Mouse (Mus musculus) hindbrain, embryonic 12.5 days (tissue): ENCODE results near the gene Aak1. TPM values are rescaled to one million over a fixed set of nuclear protein-coding genes. Genes with fewer than 3 reads are reported as not detected.

Experiments used
- ATAC-seq: fragments of 200-750 bp; cut with Nextera tagmentation; 2 replicates; pipeline ENCODE4 v1.8.0; 2017; ENCODE audit warnings: moderate TSS enrichment; ENCODE audit not compliant: low FRiP score
- H3K27ac ChIP-seq: fragments of 300-500 bp; sonication (generic); 2 replicates; pipeline ENCODE4 v1.5.1; 2016; ENCODE audit warnings: mild to moderate bottlenecking
- H3K27me3 ChIP-seq: fragments of 300-500 bp; sonication (generic); 2 replicates; pipeline ENCODE4 v1.6.1; 2016; ENCODE audit warnings: mild to moderate bottlenecking
- H3K36me3 ChIP-seq: fragments of 300-500 bp; sonication (generic); 2 replicates; pipeline ENCODE4 v1.6.1; 2016; ENCODE audit warnings: mild to moderate bottlenecking
- H3K4me1 ChIP-seq: fragments of 300-500 bp; sonication (generic); 2 replicates; pipeline ENCODE4 v1.6.1; 2016
- H3K4me2 ChIP-seq: fragments of 300-500 bp; sonication (generic); replicated peaks from 2 replicates; pipeline ENCODE4 v1.6.1; 2016; ENCODE audit warnings: mild to moderate bottlenecking
- H3K4me3 ChIP-seq: fragments of 300-500 bp; sonication (generic); 2 replicates; pipeline ENCODE4 v1.5.1; 2016; ENCODE audit warnings: mild to moderate bottlenecking
- H3K9ac ChIP-seq: fragments of 300-500 bp; sonication (generic); 2 replicates; pipeline ENCODE4 v1.6.1; 2016; ENCODE audit warnings: mild to moderate bottlenecking, moderate library complexity
- H3K9me3 ChIP-seq: fragments of 300-500 bp; sonication (generic); replicated peaks from 2 replicates; pipeline ENCODE4 v1.6.1; 2016; ENCODE audit warnings: mild to moderate bottlenecking
- WGBS: fragments of 180-500 bp; shearing (Covaris S2); methylation state at CpG from one replicate; pipeline ENCODE4 v1.1.7; 2016; 5-methylcytosine and 5-hydroxymethylcytosine counted together
- polyA plus RNA-seq: library from polyadenylated mRNA; unstranded; fragments of >200 nt; fragmentation: Nextera tagmentation; extraction: Ambion mirVana; gene quantifications from 2 replicates; pipeline ENCODE4 v1.2.1, GENCODE M21; 2016

Gene Aak1
- polyA plus RNA-seq, 1 experiment from 2014 or later = 37.0 TPM

DNA sequence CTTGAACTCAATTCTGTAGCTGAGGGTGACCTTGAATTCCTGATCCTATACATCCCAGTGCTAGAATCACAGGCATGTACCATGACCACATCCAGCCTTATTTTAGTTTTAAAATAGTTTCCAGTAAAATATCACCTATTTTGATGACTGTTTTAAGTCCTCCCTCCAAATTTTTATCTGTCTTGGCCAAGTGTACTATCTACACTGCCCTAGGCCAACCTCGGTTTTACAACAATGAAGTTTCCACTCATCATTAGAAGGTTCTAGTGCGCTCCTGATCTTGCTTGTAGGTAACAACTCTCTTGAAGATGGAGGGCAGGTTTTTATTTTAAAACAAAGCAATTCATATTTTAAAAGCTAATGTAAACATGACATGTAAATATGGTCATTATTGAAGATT lies 57.9 kb downstream of the Aak1 start:
- Histone ChIP-seq H3K4me2 (no peak overlapping the region), H3K4me3 (no peak overlapping the region), H3K9me3 (no peaks in the 10 kb centered on the region), H3K9ac (no peak overlapping the region), H3K27me3 (no peaks in the 10 kb centered on the region), H3K36me3 (no peaks in the 10 kb centered on the region), H3K4me1 (0 out of 2 replicates have a peak, but pooled peaks cover 3% of the 10 kb centered on the region), H3K27ac (no peak overlapping the region)
- no peak for ATAC-seq
- 90% methylated on average over 2 of the region's 2 CpGs for whole genome bisulfite sequencing

- no peaks in the 10 kb centered on the region for H3K4me1 ChIP-seq
- 74% methylated on average over 5 of the region's 5 CpGs for WGBS
- no peak overlapping the region for H3K4me3 ChIP-seq
- no peaks in the 10 kb centered on the region for H3K27me3 ChIP-seq
- no peaks in the 10 kb centered on the region for H3K9me3 ChIP-seq
- H3K4me2 ChIP-seq = no peak overlapping the region
- ATAC-seq = no peak
- no peak overlapping the region for H3K27ac ChIP-seq
- no peaks in the 10 kb centered on the region for H3K36me3 ChIP-seq
- H3K9ac ChIP-seq = no peak overlapping the region
Observed at GRCm38 (mm10) chr6:86908561-86909150, 59.3 kb downstream of the Aak1 start.

- Histone ChIP-seq H3K4me3 (no peak overlapping the region), H3K4me1 (no peaks in the 10 kb centered on the region), H3K27ac (no peak overlapping the region), H3K9ac (no peak overlapping the region), H3K27me3 (no peaks in the 10 kb centered on the region), H3K36me3 (no peaks in the 10 kb centered on the region), H3K9me3 (no peaks in the 10 kb centered on the region), H3K4me2 (no peak overlapping the region)
- no peak for ATAC-seq
- 89% methylated on average over 7 of the region's 7 CpGs for WGBS
Observed at GRCm38 (mm10) chr6:86909881-86910280, 60.6 kb downstream of the Aak1 start.

DNA sequence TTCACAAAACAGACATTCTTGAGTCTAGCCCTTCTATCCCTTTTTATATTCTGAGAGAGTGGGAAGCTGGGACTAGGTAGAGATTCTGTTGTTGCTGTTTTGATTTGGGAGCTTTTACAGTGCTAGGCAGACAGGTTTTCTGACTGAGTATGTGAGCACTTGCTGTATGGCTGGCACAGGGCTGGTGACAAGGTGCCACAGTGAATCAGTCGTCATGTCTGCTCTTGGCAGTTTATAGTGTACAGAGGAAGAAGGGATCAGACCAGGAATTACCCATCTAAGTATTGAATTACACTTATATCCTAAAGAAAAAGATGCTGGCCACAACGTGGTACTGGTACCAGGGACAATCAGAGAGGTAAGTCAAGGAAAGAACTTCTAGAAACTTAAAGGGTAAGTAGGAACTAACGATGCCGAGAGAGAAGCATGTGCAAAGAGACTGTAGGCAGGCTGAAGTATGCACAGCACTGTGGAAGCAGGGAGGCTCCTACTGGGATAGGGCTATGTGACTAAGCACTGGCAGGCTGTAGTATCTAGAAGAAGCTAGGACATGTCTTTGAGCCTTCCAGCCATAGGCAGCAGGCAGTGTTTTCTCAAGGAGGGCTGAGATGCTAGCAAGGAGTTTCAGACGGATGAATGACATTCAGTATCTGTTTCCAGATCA lies 67.0 kb downstream of the Aak1 start:
- no peaks in the 10 kb centered on the region for H3K27me3 ChIP-seq
- H3K4me2 ChIP-seq = no peak overlapping the region
- WGBS = 85% methylated on average over 5 of the region's 5 CpGs
- H3K4me1 ChIP-seq = no peaks in the 10 kb centered on the region
- no peak overlapping the region for H3K27ac ChIP-seq
- H3K4me3 ChIP-seq = no peak overlapping the region
- H3K9me3 ChIP-seq = no peaks in the 10 kb centered on the region
- H3K9ac ChIP-seq = no peak overlapping the region
- no peaks in the 10 kb centered on the region for H3K36me3 ChIP-seq
- ATAC-seq = no peak

DNA sequence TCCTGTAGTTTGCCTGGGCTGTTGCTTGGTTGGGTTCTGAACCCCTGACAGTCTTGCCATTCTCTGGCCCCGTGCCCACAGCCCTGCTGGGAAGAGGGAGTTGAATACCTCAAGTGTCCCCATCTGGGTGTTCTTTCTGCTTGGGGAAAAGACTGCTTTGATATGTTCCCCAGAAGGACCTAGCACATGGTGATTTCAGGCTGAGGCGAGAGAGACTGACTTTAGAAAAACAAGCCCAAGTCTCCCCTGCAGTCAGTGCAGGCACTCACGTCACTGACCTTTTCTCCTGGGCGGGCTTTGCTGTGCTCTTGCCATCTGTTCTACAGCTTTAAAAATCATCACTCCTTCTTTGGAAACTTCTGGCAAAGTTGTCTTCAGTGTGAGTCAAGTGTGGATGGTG lies 67.9 kb downstream of the Aak1 start:
- H3K4me3 ChIP-seq = no peak overlapping the region
- ATAC-seq = no peak
- WGBS = 76% methylated on average over 4 of the region's 4 CpGs

DNA sequence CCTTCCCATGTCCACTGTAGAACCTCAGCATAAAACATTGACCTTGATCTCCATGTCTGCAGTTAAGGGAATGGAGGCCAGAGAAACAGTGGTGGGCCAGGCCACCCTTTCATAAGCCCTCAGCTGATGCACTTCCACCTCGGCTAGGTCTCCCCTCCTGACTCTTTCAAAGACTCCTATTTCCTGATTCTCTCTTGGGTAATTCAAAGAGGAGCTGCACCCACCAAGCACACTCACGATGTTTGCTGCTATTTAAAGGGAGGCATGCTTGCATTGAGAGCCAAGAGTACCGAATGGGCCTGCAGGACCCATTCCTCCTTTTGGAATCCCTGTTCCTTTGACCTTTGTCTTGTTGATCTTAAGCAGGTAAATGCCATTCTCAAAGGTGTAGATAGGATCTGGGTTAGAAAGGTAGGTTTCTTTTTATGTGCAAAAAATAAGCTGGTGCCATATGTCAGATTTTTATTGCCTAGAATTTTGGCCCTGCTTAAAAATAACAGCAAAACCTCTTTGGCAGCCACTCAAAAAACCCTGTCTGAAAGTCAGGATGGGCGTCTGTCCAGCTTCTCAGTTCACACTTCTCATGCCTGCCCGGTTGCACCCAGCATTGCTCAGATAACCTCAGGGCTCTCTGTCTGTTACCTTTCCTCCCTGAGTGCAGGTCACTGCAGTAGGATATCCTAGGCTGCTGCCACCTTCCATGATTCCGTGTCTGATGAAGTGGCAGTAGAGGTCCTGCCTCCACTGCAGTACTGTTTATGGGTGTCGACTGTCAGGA lies 68.9 kb downstream of the Aak1 start:
- 83% methylated on average over 7 of the region's 7 CpGs for WGBS
- no peak for ATAC-seq

More for the DNA sequence above, 67.9 kb downstream of the Aak1 start:
- Histone ChIP-seq H3K9ac (no peak overlapping the region), H3K27ac (no peak overlapping the region), H3K4me2 (no peak overlapping the region), H3K36me3 (no peaks in the 10 kb centered on the region), H3K27me3 (no peaks in the 10 kb centered on the region), H3K4me1 (no peaks in the 10 kb centered on the region; the same call in 1 of the 2 replicates), H3K9me3 (no peaks in the 10 kb centered on the region)

DNA sequence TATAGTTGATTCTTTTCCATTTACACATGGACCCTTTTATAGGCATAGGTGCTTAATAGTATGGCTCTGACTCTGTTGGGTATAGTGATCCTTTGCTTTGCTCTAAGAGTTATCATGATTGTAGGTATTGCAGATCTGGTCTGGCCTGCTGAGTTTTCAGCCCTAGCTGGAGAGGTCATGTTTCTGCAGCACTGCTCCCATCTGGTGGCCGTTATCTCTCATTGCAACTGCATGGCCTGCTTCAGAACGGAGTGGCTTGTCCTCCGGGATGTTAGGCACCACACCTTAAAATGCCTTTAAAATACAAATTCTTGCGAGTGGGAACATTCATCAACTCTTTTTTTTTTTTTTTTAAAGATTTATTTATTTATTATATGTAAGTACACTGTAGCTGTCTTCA lies 72.6 kb downstream of the Aak1 start:
- Histone ChIP-seq H3K36me3 (peaks cover 9% of the 10 kb centered on the region; the same call in 1 of the 2 replicates), H3K4me3 (no peak overlapping the region), H3K27me3 (no peaks in the 10 kb centered on the region), H3K4me1 (no peaks in the 10 kb centered on the region; the same call in 1 of the 2 replicates), H3K27ac (no peak overlapping the region), H3K9me3 (no peaks in the 10 kb centered on the region), H3K9ac (no peak overlapping the region), H3K4me2 (no peak overlapping the region)
- WGBS = 26% methylated on average over 4 of the region's 4 CpGs
- ATAC-seq = 0 out of 2 replicates have a peak, but pooled peaks have one; percentile 40

More for the DNA sequence above, 68.9 kb downstream of the Aak1 start:
- Histone ChIP-seq H3K9me3 (no peaks in the 10 kb centered on the region), H3K4me1 (no peaks in the 10 kb centered on the region; the same call in 1 of the 2 replicates), H3K27ac (no peak overlapping the region), H3K27me3 (no peaks in the 10 kb centered on the region), H3K36me3 (no peaks in the 10 kb centered on the region), H3K4me2 (no peak overlapping the region), H3K4me3 (no peak overlapping the region), H3K9ac (no peak overlapping the region)

DNA sequence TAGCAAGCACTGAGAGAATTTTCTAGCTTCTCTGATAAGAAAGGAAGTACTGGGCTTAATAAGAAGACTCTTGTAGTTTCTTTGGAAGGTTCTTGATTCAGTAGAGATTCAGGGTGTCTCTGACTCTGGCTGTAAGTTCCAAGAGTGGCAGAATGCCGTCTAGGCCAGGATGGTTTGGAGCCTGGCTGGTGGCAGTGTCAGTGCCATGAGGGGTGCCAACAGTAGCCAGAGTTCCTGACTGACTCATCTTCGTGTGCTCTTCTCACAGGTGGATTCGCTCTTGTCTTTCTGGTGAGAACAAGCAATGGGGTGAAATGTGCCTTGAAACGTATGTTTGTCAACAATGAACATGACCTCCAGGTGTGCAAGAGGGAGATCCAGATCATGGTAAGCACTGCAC lies 75.4 kb downstream of the Aak1 start:
- Histone ChIP-seq H3K36me3 (peaks cover 20% of the 10 kb centered on the region), H3K4me2 (no peak overlapping the region), H3K27me3 (no peaks in the 10 kb centered on the region), H3K9me3 (no peaks in the 10 kb centered on the region), H3K27ac (no peak overlapping the region), H3K9ac (no peak overlapping the region), H3K4me3 (no peak overlapping the region), H3K4me1 (no peaks in the 10 kb centered on the region; the same call in 1 of the 2 replicates)
- ATAC-seq = no peak
- 91% methylated on average over 4 of the region's 4 CpGs for WGBS

GRCm38 (mm10) chr6:86934541-86934940 lies 85.2 kb downstream of the Aak1 start:
- Histone ChIP-seq H3K27me3 (no peaks in the 10 kb centered on the region), H3K9ac (no peak overlapping the region), H3K4me1 (no peaks in the 10 kb centered on the region), H3K36me3 (peaks cover 27% of the 10 kb centered on the region), H3K4me3 (no peak overlapping the region), H3K4me2 (no peak overlapping the region), H3K9me3 (peaks cover 8% of the 10 kb centered on the region), H3K27ac (no peak overlapping the region)
- WGBS = 73% methylated on average over 5 of the region's 5 CpGs
- ATAC-seq = no peak

GRCm38 (mm10) chr6:86939797-86940196 lies 90.5 kb downstream of the Aak1 start:
- H3K4me3 ChIP-seq = no peak overlapping the region
- H3K36me3 ChIP-seq = peaks cover 37% of the 10 kb centered on the region
- peaks cover 8% of the 10 kb centered on the region for H3K9me3 ChIP-seq
- no peak overlapping the region for H3K4me2 ChIP-seq
- no peaks in the 10 kb centered on the region for H3K27me3 ChIP-seq
- no peaks in the 10 kb centered on the region for H3K4me1 ChIP-seq
- WGBS = 95% methylated on average over 7 of the region's 7 CpGs
- H3K27ac ChIP-seq = no peak overlapping the region
- ATAC-seq = no peak
- H3K9ac ChIP-seq = no peak overlapping the region

DNA sequence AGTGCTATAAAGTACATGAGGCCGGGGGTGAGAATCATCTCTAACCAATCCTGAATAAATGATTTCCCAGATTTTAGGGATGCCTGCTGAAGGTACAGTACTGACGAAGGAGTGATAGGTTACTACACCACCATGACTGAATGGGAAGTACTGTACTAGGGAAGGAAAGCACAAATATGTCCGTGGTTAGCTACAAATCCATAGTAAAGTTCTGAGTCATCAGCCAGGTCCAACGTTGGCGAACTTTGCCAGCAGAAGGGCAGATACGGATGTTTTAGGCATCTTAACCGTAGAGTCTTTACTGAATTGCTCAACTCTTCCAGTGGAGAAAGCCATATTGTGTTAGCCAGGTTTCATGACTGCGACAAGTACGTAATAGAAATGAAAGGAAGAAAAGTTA lies 91.6 kb downstream of the Aak1 start:
- Histone ChIP-seq H3K4me3 (no peak overlapping the region), H3K4me2 (no peak overlapping the region), H3K36me3 (peaks cover 34% of the 10 kb centered on the region), H3K27ac (no peak overlapping the region), H3K9me3 (peaks cover 1% of the 10 kb centered on the region), H3K27me3 (no peaks in the 10 kb centered on the region), H3K4me1 (no peaks in the 10 kb centered on the region), H3K9ac (no peak overlapping the region)
- no peak for ATAC-seq
- 96% methylated on average over 9 of the region's 9 CpGs for WGBS

DNA sequence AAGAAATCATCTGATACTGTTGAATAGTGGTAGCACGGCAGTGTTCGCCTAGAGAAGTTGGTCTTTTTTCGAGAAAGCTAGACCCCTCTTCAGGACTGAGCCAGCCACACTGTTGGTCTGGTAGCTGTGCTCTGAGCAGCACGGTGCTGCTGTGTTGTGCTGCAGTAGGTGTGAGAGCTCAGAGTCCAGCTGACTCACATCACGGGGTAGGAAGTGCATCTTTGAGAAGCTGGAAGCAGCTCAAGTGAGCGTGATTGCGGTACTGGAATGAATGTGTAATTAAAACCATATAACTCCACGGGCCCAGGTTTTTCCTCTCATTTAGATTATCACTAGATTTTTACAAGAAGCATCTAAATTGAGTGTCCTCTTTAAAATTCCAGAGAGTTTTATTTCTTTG lies 97.8 kb downstream of the Aak1 start:
- no peak overlapping the region for H3K4me2 ChIP-seq
- H3K4me1 ChIP-seq = peaks cover 3% of the 10 kb centered on the region; the same call in 1 of the 2 replicates
- no peaks in the 10 kb centered on the region for H3K9me3 ChIP-seq
- H3K36me3 ChIP-seq = peaks cover 40% of the 10 kb centered on the region
- H3K4me3 ChIP-seq = no peak overlapping the region
- 88% methylated on average over 8 of the region's 8 CpGs for WGBS
- H3K27me3 ChIP-seq = no peaks in the 10 kb centered on the region
- H3K27ac ChIP-seq = no peak overlapping the region
- no peak for ATAC-seq
- H3K9ac ChIP-seq = no peak overlapping the region
